Mouse (Mus musculus) neural tube, embryonic 13.5 days (tissue): ENCODE results near the gene Polh. TPM values are rescaled to one million over a fixed set of nuclear protein-coding genes. Genes with fewer than 3 reads are reported as not detected.

Experiments
- ATAC-seq: fragments of 200-750 bp; cut with Nextera tagmentation; 2 replicates; pipeline ENCODE4 v1.8.0; 2017; ENCODE audit warnings: low read depth, mild to moderate bottlenecking, moderate TSS enrichment, moderate library complexity
- H3K27ac ChIP-seq: fragments of 300-500 bp; sonication (generic); replicated peaks from 2 replicates; pipeline ENCODE4 v1.5.1; 2015; ENCODE audit warnings: moderate library complexity, mild to moderate bottlenecking, inconsistent platforms
- H3K27me3 ChIP-seq: fragments of 300-500 bp; sonication (generic); 2 replicates; pipeline ENCODE4 v1.6.1; 2015; ENCODE audit warnings: mild to moderate bottlenecking, inconsistent platforms
- H3K36me3 ChIP-seq: fragments of 300-500 bp; sonication (generic); 2 replicates; pipeline ENCODE4 v1.6.1; 2015; ENCODE audit warnings: mild to moderate bottlenecking, inconsistent platforms
- H3K4me1 ChIP-seq: fragments of 300-500 bp; sonication (generic); replicated peaks from 2 replicates; pipeline ENCODE4 v1.6.1; 2015; ENCODE audit warnings: inconsistent platforms
- H3K4me2 ChIP-seq: fragments of 300-500 bp; sonication (generic); 2 replicates; pipeline ENCODE4 v1.6.1; 2015; ENCODE audit warnings: inconsistent platforms, mild to moderate bottlenecking, moderate library complexity
- H3K4me3 ChIP-seq: fragments of 300-500 bp; sonication (generic); 2 replicates; pipeline ENCODE4 v1.5.1; 2015; ENCODE audit warnings: mild to moderate bottlenecking, inconsistent platforms
- H3K9ac ChIP-seq: fragments of 300-500 bp; sonication (generic); 2 replicates; pipeline ENCODE4 v1.6.1; 2015; ENCODE audit warnings: moderate library complexity, mild to moderate bottlenecking, inconsistent platforms
- H3K9me3 ChIP-seq: fragments of 300-500 bp; sonication (generic); 2 replicates; pipeline ENCODE4 v1.6.1; 2016; ENCODE audit warnings: inconsistent platforms
- WGBS: fragments of 180-500 bp; shearing (Covaris S2); methylation state at CpG from one replicate; pipeline ENCODE4 v1.1.7; 2015; 5-methylcytosine and 5-hydroxymethylcytosine counted together
- polyA plus RNA-seq: library from polyadenylated mRNA; unstranded; fragments of >200 nt; fragmentation: Nextera tagmentation; extraction: Ambion mirVana; gene quantifications from 2 replicates; pipeline ENCODE4 v1.2.1, GENCODE M21; 2015

The Polh gene
- polyA plus RNA-seq, 1 experiment from 2014 or later, result 8.4 TPM

DNA sequence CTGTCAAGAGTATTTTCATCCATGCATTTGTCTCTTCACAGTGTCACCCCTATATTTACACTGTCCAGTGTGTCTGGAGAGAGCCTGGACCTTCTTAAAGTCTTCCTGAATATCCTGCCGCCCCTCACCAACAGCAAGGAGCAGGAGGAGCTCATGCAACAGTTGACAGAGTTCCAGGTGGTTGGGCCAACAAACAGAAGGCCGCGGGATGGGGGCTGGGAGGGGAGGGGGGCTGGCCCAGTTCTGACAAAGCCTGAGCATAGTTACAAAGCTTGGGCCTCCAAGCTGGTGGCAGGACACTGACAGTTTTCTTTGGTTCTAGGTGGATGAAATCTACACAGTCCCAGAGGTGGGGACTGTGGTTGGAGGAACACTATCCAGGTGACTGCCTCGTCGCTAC, 36.2 kb downstream of the Polh start:
- Histone ChIP-seq H3K4me2 (no peak overlapping the region), H3K9ac (no peak overlapping the region), H3K36me3 (peaks cover 74% of the 10 kb centered on the region), H3K27me3 (no peaks in the 10 kb centered on the region), H3K4me3 (no peak overlapping the region), H3K9me3 (no peaks in the 10 kb centered on the region), H3K4me1 (peaks cover 21% of the 10 kb centered on the region), H3K27ac (no peak overlapping the region)
- no peak for ATAC-seq
- 88% methylated on average over 5 of the region's 5 CpGs for WGBS

GRCm38 (mm10) chr17:46165460-46165859, 37.0 kb downstream of the Polh start:
- H3K9me3 ChIP-seq, result no peaks in the 10 kb centered on the region
- H3K9ac ChIP-seq, result no peak overlapping the region
- no peak for ATAC-seq
- H3K4me1 ChIP-seq, result peaks cover 21% of the 10 kb centered on the region
- H3K27me3 ChIP-seq, result no peaks in the 10 kb centered on the region
- peaks cover 66% of the 10 kb centered on the region for H3K36me3 ChIP-seq
- no peak overlapping the region for H3K4me3 ChIP-seq
- no peak overlapping the region for H3K4me2 ChIP-seq
- WGBS, result 87% methylated on average over 12 of the region's 12 CpGs
- no peak overlapping the region for H3K27ac ChIP-seq

GRCm38 (mm10) chr17:46164791-46165190, 37.7 kb downstream of the Polh start:
- WGBS, result 95% methylated on average over 10 of the region's 10 CpGs
- no peak for ATAC-seq
- H3K4me3 ChIP-seq, result no peak overlapping the region
- H3K4me1 ChIP-seq, result peaks cover 23% of the 10 kb centered on the region
- peaks cover 61% of the 10 kb centered on the region for H3K36me3 ChIP-seq
- H3K27ac ChIP-seq, result no peak overlapping the region
- no peak overlapping the region for H3K4me2 ChIP-seq
- no peaks in the 10 kb centered on the region for H3K9me3 ChIP-seq
- H3K9ac ChIP-seq, result no peak overlapping the region
- no peaks in the 10 kb centered on the region for H3K27me3 ChIP-seq

DNA sequence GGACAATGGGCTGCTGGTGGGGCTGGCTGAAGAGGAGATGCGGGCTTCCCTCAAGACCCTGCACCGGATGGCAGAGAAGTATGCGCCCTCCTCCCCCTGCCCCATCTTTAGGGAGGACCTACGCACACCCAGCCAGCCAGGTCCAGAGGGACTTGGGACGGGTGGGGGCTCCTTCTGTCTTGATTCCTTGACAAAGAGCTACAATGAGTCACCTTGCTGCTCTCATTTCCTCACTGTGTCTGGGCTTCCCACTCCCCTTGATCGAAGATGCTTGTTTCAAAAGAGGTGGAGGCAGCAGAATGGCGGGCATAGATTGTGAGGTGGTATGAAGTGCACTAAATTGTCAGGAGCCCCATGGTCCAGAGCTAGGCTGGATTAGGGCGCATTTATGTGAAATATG, 38.1 kb downstream of the Polh start:
- no peak overlapping the region for H3K4me3 ChIP-seq
- no peaks in the 10 kb centered on the region for H3K27me3 ChIP-seq
- ATAC-seq, result no peak
- 95% methylated on average over 8 of the region's 8 CpGs for WGBS
- peaks cover 56% of the 10 kb centered on the region for H3K36me3 ChIP-seq
- no peak overlapping the region for H3K27ac ChIP-seq
- H3K4me2 ChIP-seq, result no peak overlapping the region
- peaks cover 26% of the 10 kb centered on the region for H3K4me1 ChIP-seq
- H3K9me3 ChIP-seq, result no peaks in the 10 kb centered on the region
- no peak overlapping the region for H3K9ac ChIP-seq

- ATAC-seq, result no peak
- WGBS, result 87% methylated on average over 9 of the region's 9 CpGs
Observed at GRCm38 (mm10) chr17:46162951-46163421, 39.5 kb downstream of the Polh start.

DNA sequence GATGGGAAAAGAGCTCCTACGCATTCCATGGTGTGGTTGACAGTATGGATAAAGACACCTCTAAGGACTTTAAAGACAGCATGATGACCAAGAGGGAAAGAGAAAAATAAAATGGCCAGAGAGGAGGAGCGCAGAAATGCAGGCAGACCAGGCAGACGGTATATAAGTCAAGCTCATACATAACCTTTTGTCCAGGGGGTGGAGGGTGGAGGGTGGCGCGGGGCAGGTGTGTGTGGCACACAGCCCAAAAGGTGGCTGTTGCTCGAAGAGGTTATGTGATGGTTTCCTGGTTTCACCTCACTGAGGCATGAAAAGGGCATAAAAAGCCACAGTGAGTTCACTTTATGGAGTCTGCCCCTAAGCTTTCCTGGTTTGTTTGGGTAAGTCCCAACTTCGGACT, 39.9 kb downstream of the Polh start:
- Histone ChIP-seq H3K27me3 (no peaks in the 10 kb centered on the region), H3K4me2 (peak overlapping the region; percentile 66), H3K27ac (no peak overlapping the region), H3K9me3 (no peaks in the 10 kb centered on the region), H3K36me3 (peaks cover 40% of the 10 kb centered on the region), H3K4me3 (no peak overlapping the region), H3K4me1 (peaks cover 26% of the 10 kb centered on the region), H3K9ac (no peak overlapping the region)
- ATAC-seq, result no peak
- 96% methylated on average over 7 of the region's 7 CpGs for WGBS

More at GRCm38 (mm10) chr17:46162951-46163421, 39.5 kb downstream of the Polh start:
- no peaks in the 10 kb centered on the region for H3K9me3 ChIP-seq
- H3K27ac ChIP-seq, result 0 out of 2 replicates have a peak overlapping the region, but pooled peaks have one; percentile 13
- no peaks in the 10 kb centered on the region for H3K27me3 ChIP-seq
- H3K4me1 ChIP-seq, result peaks cover 26% of the 10 kb centered on the region
- H3K4me3 ChIP-seq, result no peak overlapping the region
- peaks cover 44% of the 10 kb centered on the region for H3K36me3 ChIP-seq
- no peak overlapping the region for H3K9ac ChIP-seq
- H3K4me2 ChIP-seq, result peak overlapping the region; percentile 66

GRCm38 (mm10) chr17:46161710-46162109, 40.7 kb downstream of the Polh start:
- H3K36me3 ChIP-seq, result peaks cover 31% of the 10 kb centered on the region
- peak overlapping the region; percentile 86 for H3K9ac ChIP-seq
- peak overlapping the region; percentile 66 for H3K4me2 ChIP-seq
- no peak for ATAC-seq
- H3K4me1 ChIP-seq, result peaks cover 26% of the 10 kb centered on the region
- H3K4me3 ChIP-seq, result peak overlapping the region; percentile 81
- 48% methylated on average over 9 of the region's 9 CpGs for WGBS
- no peaks in the 10 kb centered on the region for H3K9me3 ChIP-seq
- H3K27ac ChIP-seq, result peak overlapping the region; percentile 69
- no peaks in the 10 kb centered on the region for H3K27me3 ChIP-seq

DNA sequence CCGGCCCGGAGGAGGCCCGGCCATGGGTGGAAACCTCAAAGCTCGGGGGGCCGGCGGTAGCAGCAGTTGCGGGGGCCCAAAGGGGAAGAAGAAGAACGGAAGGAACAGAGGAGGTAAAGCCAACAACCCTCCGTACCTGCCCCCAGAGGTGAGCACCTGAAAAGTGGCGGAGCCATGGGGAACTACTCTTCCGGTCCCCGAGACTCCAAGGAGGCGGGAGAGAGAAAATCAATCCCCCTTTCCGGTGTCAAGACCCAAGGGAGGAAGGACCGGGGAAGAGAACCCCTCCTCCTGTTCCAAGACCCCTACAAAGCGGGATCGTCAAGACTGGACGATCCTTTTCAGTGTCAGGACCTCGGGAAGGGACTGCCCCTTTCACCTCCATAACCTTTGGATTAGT, 41.3 kb downstream of the Polh start:
- under 1% methylated on average over 19 of the region's 19 CpGs for WGBS

DNA sequence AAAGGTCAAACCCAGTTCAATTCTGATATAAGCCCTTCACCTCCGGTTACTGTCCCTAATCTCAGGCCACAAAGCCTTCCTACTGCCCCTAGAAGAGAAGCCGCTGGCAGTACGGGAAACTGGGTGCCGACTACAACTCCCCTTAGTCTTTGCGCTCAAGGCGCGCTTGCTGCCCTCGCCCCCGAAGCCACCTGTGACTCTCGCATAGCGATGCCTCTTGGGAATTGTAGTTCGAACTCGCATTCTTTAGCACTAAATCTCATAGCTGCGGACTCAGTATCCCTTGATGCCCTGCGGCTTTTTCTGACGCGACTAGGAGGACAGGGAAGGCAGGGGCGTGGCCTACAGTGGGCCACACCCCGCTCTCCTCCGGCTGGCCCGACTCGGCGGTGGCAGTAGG, 41.8 kb downstream of the Polh start, which contains the start of gene Gtpbp2:
Gene Gtpbp2, plus strand, starts transcription at position 347 of the 400 bp plus-strand sequence.
- Histone ChIP-seq H3K4me3 (peak within 1 kb of the TSS; percentile 81), H3K36me3 (peaks cover 21% of the 10 kb centered on the region), H3K9me3 (no peaks in the 10 kb centered on the region), H3K27me3 (no peaks in the 10 kb centered on the region), H3K27ac (peak within 1 kb of the TSS; percentile 75), H3K4me2 (peak within 1 kb of the TSS; percentile 66), H3K9ac (peak within 1 kb of the TSS; percentile 86), H3K4me1 (peaks cover 26% of the 10 kb centered on the region)
- under 1% methylated on average over 23 of the region's 23 CpGs for WGBS
- ATAC-seq, result peak; percentile 98

More for the DNA sequence above, 41.3 kb downstream of the Polh start:
- Histone ChIP-seq H3K27me3 (no peaks in the 10 kb centered on the region), H3K4me2 (peak overlapping the region; percentile 66), H3K4me1 (peaks cover 26% of the 10 kb centered on the region), H3K36me3 (peaks cover 26% of the 10 kb centered on the region), H3K9ac (peak overlapping the region; percentile 86), H3K27ac (peak overlapping the region; percentile 69), H3K9me3 (no peaks in the 10 kb centered on the region), H3K4me3 (peak overlapping the region; percentile 81)
- ATAC-seq, result peak; percentile 45

DNA sequence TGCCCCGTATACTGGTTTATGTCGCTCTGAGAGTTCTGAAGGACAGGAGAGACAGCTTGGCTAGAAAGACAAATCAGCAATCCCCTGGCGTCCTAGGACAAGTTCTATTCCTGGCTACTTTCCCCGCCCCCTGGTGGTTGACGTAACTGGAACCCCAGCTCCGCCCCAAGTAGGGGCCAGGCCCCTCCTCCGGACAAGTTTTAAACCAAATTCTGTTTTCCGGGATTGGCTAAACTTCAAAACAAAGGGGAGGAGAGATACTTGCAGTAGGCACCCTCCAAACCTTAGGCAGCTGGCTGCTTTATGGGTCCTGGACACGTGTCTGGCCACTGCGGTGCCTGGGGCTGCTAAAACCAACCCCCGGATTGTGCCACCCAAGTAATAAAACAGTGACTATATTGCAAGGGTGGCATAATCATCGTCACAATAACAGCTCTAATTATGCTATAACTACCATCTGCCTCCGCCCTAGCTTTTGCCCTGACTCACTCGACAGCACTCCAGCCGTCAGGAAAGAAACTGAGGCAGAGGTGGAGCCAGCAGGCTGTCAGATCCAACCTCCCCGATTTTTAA, 42.3 kb downstream of the Polh start:
- H3K27ac ChIP-seq, result peak overlapping the region; percentile 75
- no peaks in the 10 kb centered on the region for H3K27me3 ChIP-seq
- H3K36me3 ChIP-seq, result peaks cover 16% of the 10 kb centered on the region
- WGBS, result under 1% methylated on average over 16 of the region's 16 CpGs
- peak; percentile 67 for ATAC-seq
- peak overlapping the region; percentile 66 for H3K9ac ChIP-seq
- H3K4me3 ChIP-seq, result peak overlapping the region; percentile 81
- peak overlapping the region; percentile 66 for H3K4me2 ChIP-seq
- peaks cover 26% of the 10 kb centered on the region for H3K4me1 ChIP-seq
- no peaks in the 10 kb centered on the region for H3K9me3 ChIP-seq

GRCm38 (mm10) chr17:46159236-46159635, 43.2 kb downstream of the Polh start:
- Histone ChIP-seq H3K36me3 (peaks cover 7% of the 10 kb centered on the region; the same call in 1 of the 2 replicates), H3K9ac (no peak overlapping the region), H3K9me3 (no peaks in the 10 kb centered on the region), H3K4me1 (peaks cover 26% of the 10 kb centered on the region), H3K27ac (no peak overlapping the region), H3K4me3 (no peak overlapping the region), H3K27me3 (no peaks in the 10 kb centered on the region), H3K4me2 (peak overlapping the region; percentile 66)
- no peak for ATAC-seq
- 74% methylated on average over 2 of the region's 2 CpGs for WGBS

DNA sequence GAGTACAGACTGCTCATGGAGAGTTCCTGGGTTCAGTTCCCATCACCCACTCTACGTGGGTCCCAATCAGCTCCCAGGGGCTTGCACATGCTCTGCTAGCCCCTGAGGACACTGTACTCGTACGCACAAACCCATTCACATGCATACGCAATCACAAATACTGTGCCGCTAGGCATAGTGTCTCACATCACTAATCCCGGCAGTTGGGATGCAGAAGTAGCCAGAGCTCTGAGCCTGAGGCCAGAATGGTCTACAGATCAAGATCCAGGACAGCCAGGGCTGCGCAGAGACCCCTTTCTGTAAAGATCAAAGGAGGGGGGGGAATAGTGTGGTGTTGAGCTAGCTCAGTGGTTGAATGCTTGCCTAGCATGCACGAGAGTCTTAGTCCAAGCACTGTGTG, 45.3 kb downstream of the Polh start:
- Histone ChIP-seq H3K4me1 (peaks cover 24% of the 10 kb centered on the region), H3K36me3 (no peaks in the 10 kb centered on the region), H3K27ac (no peak overlapping the region), H3K9me3 (no peaks in the 10 kb centered on the region), H3K27me3 (no peaks in the 10 kb centered on the region), H3K9ac (no peak overlapping the region), H3K4me3 (no peak overlapping the region), H3K4me2 (no peak overlapping the region)
- no peak for ATAC-seq
- 86% methylated on average over 8 of the region's 8 CpGs for whole genome bisulfite sequencing

DNA sequence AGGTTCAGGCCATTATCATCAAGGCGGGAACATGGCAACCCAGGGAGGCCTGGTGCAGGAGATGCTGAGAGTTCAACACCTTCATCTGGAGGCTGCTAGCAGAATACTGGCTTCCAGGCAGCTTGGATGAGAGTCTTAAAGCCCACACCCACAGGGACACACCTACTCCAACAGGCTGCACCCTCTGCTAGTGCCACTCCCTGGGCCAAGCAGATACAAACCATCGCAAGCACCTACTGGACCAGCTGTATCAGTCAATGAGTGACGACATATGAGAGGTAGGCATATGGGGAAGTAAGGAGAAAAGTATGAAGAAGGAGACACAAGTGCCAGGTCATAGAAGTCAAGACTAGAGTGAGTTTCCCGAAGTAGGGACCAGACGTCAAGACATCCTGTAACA, 45.8 kb downstream of the Polh start:
- peaks cover 24% of the 10 kb centered on the region for H3K4me1 ChIP-seq
- H3K27me3 ChIP-seq, result no peaks in the 10 kb centered on the region
- H3K27ac ChIP-seq, result no peak overlapping the region
- no peak overlapping the region for H3K4me2 ChIP-seq
- H3K9me3 ChIP-seq, result no peaks in the 10 kb centered on the region
- ATAC-seq, result no peak
- H3K36me3 ChIP-seq, result no peaks in the 10 kb centered on the region
- no peak overlapping the region for H3K4me3 ChIP-seq
- 90% methylated on average over 5 of the region's 5 CpGs for WGBS
- no peak overlapping the region for H3K9ac ChIP-seq
